Mouse (Mus musculus) G1E (cell line): Measurements from ENCODE around the gene Ndufs7. TPM values are rescaled to one million over a fixed set of nuclear protein-coding genes. Genes with fewer than 3 reads are reported as not detected.

ENCODE experiments used
- ATAC-seq: 2 replicates; pipeline ENCODE4 v1.8.0; 2016; ENCODE audit warnings: mild to moderate bottlenecking; ENCODE audit not compliant: insufficient number of reproducible peaks, poor library complexity, low FRiP score, severe bottlenecking; ENCODE audit errors: extremely low read depth
- DNase-seq: peaks from one replicate; pipeline ENCODE4 v3.0.0; 2012; ENCODE audit warnings: low spot score
- H3K27me3 ChIP-seq: 2 replicates; pipeline ENCODE4 v1.6.1; 2012; ENCODE audit warnings: mild to moderate bottlenecking, low read length, inconsistent platforms; ENCODE audit not compliant: insufficient read depth
- H3K36me3 ChIP-seq: replicated peaks from 2 replicates; pipeline ENCODE3; 2012; ENCODE audit warnings: mild to moderate bottlenecking, inconsistent platforms
- H3K4me1 ChIP-seq: 2 replicates; pipeline ENCODE4 v1.6.1; 2012; ENCODE audit warnings: low read depth, low read length, inconsistent platforms, mixed read lengths; ENCODE audit not compliant: insufficient read depth
- H3K4me3 ChIP-seq: 2 replicates; pipeline ENCODE4 v1.5.1; 2012; ENCODE audit warnings: low read depth, mild to moderate bottlenecking, inconsistent platforms, low read length, moderate library complexity, mixed read lengths
- H3K9me3 ChIP-seq: replicated peaks from 2 replicates; pipeline ENCODE4 v1.6.1; 2012; ENCODE audit warnings: inconsistent platforms
- CTCF ChIP-seq: IDR thresholded peaks from 2 replicates; pipeline ENCODE4 v1.5.1; 2012; ENCODE audit warnings: low read depth, low read length, inconsistent platforms, mixed read lengths
- GATA1 ChIP-seq: IDR thresholded peaks from 2 replicates; pipeline ENCODE4 v1.6.1; 2012; ENCODE audit warnings: borderline replicate concordance, low read length, inconsistent platforms, mixed read lengths
- GATA2 ChIP-seq: IDR thresholded peaks from 2 replicates; pipeline ENCODE4 v1.6.1; 2012; ENCODE audit warnings: low read depth, low read length, inconsistent platforms, borderline replicate concordance
- POLR2AphosphoS5 ChIP-seq: IDR thresholded peaks from 2 replicates; pipeline ENCODE4 v1.6.1; 2012; ENCODE audit warnings: low read depth, low read length, inconsistent platforms; ENCODE audit not compliant: insufficient replicate concordance
- TAL1 ChIP-seq: conservative IDR thresholded peaks from 2 replicates; pipeline ENCODE4 v1.6.1; 2012; ENCODE audit warnings: low read depth, low read length, inconsistent platforms, mixed read lengths
- polyA plus RNA-seq: library from polyadenylated mRNA; stranded (reverse); fragments of >175 nt; gene quantifications from 2 replicates; pipeline ENCODE4 v1.2.3, GENCODE M21; 2012
- total RNA-seq, 2 experiments: library from RNA; stranded (forward) in 1 of 2; stranded (reverse) in 1 of 2; fragments of 200-1000 nt in 1 of 2; fragments of >200 nt in 1 of 2; fragmentation: Nextera tagmentation in 1 of 2; gene quantifications; 2 replicates each; pipeline ENCODE4 v1.2.3; 2014 to 2017

Gene Ndufs7
- total and polyA plus RNA-seq, 3 experiments: 156 to 257 (median 246) TPM

DNA sequence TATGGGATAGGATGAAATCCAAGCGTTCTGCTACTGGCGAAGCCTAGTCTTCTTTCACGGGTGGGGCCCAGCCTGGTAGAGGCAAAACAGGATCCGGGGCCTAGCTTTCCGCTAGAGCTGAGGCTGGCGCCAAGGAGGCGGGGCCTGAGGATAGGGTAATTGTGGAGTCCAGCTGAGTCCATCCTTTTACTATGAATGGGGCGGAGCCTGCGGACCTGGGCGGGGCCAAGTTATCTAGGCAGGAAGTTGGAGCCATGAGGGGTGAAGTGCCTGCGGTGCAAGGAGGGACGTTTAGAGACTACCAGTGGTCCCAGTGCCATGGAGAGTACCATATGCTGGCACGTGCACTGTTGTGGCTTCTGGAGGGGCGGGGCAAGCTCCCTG lies 12.7 kb downstream of the Ndufs7 start:
- Histone ChIP-seq H3K4me3 (peak overlapping the region; percentile 73), H3K4me1 (peaks cover 75% of the 10 kb centered on the region), H3K27me3 (no peaks in the 10 kb centered on the region), H3K9me3 (no peaks in the 10 kb centered on the region), H3K36me3 (peaks cover 47% of the 10 kb centered on the region)
- peak; percentile 81 for DNase-seq
- ATAC-seq: peak; percentile 74
- TF ChIP-seq POLR2AphosphoS5 (no peak), GATA2 (no peak), CTCF (no peak), TAL1 (no peak), GATA1 (no peak)

DNA sequence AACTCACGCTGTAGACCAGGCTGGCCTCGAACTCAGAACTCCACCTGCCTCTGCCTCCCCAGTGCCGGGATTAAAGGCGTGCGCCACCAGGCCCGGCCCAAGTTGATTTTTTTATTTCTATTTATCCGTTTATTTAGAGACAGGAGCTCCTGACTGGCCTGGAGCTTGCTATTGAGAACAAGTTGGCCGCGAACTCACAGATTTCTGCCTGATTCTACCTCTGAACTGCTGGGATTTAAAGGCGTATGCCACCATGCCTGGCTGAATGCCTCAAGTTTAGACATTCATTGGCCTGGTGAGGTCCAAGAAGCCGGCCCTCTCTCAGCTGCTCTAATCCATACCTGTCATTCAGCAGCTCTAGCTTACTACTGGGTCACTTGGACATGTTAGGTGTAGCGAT lies 13.2 kb downstream of the Ndufs7 start:
- ATAC-seq (no peak), DNase-seq (no peak)
- TF ChIP-seq GATA2 (no peak), POLR2AphosphoS5 (no peak), GATA1 (no peak)
- Histone ChIP-seq H3K36me3 (peaks cover 45% of the 10 kb centered on the region), H3K27me3 (no peaks in the 10 kb centered on the region), H3K9me3 (no peaks in the 10 kb centered on the region), H3K4me3 (peak overlapping the region; percentile 73), H3K4me1 (peaks cover 75% of the 10 kb centered on the region)

DNA sequence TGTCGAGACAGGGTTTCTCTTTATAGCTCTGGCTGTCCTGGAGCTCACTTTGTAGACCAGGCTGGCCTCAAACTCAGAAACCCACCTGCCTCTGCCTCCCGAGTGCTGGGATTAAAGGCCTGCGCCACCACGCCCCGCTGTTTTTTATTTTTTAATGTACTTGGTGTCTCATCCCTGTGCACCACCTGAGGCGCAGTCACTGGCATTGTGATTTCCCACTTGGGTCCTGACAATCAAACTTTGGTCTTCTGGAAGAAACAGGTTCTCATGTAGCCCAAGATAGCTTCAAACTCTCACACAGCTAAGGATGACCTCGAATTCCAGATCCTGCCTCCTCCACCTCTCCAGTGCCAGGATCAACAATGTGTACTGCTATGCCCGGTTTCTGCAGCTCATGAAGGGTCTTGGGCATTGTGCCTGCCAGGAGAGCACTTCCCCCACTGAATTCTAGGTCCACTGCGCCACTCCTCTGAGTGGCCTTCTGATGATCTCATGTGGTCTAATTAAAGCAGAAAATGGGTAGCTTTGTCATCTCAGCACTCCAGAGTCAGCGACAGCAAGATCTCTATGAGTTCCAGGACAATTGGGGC lies 13.9 kb downstream of the Ndufs7 start:
- peaks cover 45% of the 10 kb centered on the region for H3K36me3 ChIP-seq
- H3K4me1 ChIP-seq: peaks cover 78% of the 10 kb centered on the region
- ATAC-seq (no peak), DNase-seq (no peak)
- no peaks in the 10 kb centered on the region for H3K27me3 ChIP-seq
- no peak overlapping the region; the same call in 1 of the 2 replicates for H3K4me3 ChIP-seq
- no peak for TF ChIP-seq CTCF
- H3K9me3 ChIP-seq: no peaks in the 10 kb centered on the region

DNA sequence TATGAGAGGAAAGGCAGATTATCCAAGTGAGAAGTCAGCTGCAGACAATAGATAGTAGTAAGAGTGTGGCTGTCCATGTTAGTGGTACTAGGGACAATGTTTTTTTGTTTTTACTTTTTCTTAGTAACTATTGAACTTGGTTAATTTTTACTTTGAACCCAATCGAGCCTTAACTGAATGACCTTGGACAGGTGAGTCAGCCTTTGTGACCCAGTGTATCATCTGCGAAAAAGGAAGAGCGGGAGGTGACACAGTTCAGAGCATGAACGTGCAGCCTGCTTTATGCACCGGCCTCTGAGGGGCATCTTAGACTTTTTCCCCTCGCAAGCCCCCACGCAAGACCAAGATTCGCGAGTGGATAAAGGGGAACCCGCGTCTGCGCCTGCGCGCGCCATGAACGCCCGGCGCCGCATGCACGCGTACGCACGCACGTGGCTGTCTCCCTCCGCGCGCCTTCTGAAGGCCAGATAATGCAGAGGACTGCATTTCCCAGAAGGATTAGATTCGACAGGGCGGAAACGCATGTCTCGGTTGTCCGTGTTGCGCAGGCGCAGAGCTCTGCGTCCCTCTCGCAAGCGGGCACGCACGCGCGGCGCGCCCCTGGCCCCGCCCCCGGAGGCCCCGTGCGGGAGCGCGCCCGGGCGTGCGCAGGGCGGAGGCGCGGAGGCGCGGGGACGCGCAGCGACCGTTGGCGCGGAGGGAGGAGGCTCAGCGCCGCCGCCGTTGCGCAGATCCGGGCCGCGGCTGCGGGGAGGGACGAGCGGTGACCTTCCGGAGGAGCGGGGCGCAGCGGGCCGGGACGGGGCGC lies 15.6 kb downstream of the Ndufs7 start:
- DNase-seq: peak; percentile 93
- TF ChIP-seq POLR2AphosphoS5: no peak
- TF ChIP-seq CTCF: no peak
- no peak for TF ChIP-seq GATA2
- no peak for TF ChIP-seq TAL1
- TF ChIP-seq GATA1: no peak
- Histone ChIP-seq H3K4me3 (peak overlapping the region; percentile 83), H3K4me1 (peaks cover 76% of the 10 kb centered on the region), H3K9me3 (no peaks in the 10 kb centered on the region), H3K27me3 (no peaks in the 10 kb centered on the region), H3K36me3 (peaks cover 43% of the 10 kb centered on the region)
- peak; percentile 43 for ATAC-seq

DNA sequence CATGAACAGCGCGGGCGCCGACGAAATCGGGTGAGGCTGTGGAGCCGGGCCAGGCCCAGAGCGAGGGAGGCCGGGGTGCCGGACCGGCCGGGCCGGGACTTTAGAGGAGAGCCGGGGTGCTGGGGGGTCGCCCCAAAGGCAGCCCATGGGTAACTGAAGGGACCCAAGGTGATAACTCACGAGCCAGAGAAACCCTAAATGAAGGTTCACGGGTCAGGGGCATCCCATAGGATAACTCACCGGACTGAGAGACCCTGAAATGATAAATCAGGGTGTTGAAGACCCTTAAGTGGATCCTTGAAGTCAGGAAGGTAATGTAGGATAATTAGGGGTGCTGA lies 16.2 kb downstream of the Ndufs7 start:
- peaks cover 75% of the 10 kb centered on the region for H3K4me1 ChIP-seq
- no peak for TF ChIP-seq CTCF
- no peak for TF ChIP-seq GATA1
- no peak for TF ChIP-seq POLR2AphosphoS5
- no peak for TF ChIP-seq TAL1
- no peak for TF ChIP-seq GATA2

DNA sequence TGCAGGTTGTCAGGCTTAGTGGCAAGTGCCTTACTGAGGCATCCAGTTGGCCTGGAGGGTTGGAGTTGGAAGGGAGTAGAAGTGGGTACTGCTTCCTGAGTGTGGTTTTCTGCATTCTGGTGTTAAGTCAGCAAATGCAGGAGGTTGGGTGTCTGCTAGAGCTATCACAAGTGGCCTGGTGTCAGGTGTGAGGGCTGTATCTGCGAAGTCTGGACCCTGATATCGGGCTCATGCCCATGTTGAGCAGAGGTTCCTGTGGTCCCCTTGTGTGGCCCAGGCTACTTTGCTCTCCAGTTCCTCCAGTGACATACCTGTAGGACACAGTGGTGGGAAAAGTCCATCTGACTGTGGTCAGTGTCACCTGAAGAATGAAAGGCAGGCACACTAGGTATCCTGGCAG lies 21.2 kb downstream of the Ndufs7 start:
- ATAC-seq (no peak), DNase-seq (no peak)
- TF ChIP-seq TAL1: no peak
- no peak for TF ChIP-seq GATA2
- TF ChIP-seq CTCF: no peak
- no peak for TF ChIP-seq POLR2AphosphoS5
- Histone ChIP-seq H3K4me1 (peaks cover 80% of the 10 kb centered on the region), H3K27me3 (no peaks in the 10 kb centered on the region), H3K9me3 (no peaks in the 10 kb centered on the region), H3K36me3 (peaks cover 79% of the 10 kb centered on the region), H3K4me3 (peak overlapping the region; percentile 63; the same call in 1 of the 2 replicates)

More for the DNA sequence above, 16.2 kb downstream of the Ndufs7 start:
- Histone ChIP-seq H3K27me3 (no peaks in the 10 kb centered on the region), H3K4me3 (peak overlapping the region; percentile 83), H3K9me3 (no peaks in the 10 kb centered on the region), H3K36me3 (peaks cover 41% of the 10 kb centered on the region)
- DNase-seq (no peak), ATAC-seq (no peak)

DNA sequence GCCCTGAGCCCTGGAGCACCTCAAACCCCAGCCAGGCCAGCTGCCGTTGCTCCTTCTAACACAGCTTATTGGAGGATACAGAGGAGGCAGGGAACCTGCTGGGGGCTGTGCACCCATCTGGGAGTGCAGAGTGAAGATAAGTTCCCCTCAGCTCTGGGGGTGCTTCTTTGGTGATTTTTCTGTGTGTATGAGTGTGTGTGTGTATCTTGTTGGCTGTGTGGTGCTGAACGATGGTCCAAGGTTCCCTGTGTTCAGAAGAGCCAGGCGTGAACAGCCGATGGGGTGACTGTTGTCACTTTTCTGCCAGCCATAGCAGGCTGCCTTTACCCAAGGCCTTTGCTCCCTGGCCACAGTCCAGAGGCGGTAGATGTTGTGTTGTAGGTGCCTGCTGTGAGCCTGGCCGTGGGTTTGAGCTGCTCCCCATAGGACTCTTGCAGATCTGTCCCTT lies 21.8 kb downstream of the Ndufs7 start:
- no peaks in the 10 kb centered on the region for H3K27me3 ChIP-seq
- ATAC-seq (peak; percentile 50), DNase-seq (peak; percentile 68)
- H3K4me3 ChIP-seq: peak overlapping the region; percentile 63; the same call in 1 of the 2 replicates
- peaks cover 83% of the 10 kb centered on the region for H3K4me1 ChIP-seq
- TF ChIP-seq TAL1 (peak; percentile 49), CTCF (no peak), GATA2 (no peak)
- H3K36me3 ChIP-seq: peaks cover 85% of the 10 kb centered on the region
- H3K9me3 ChIP-seq: no peaks in the 10 kb centered on the region
